Mouse (Mus musculus) T-cell, adult 2 months (primary cell): ENCODE measurements around the gene Igsf8.

Experiments
- DNase-seq: peaks from one replicate; pipeline ENCODE4 v3.0.0; 2022; ENCODE audit warnings: low spot score

Igsf8 gene

GRCm38 (mm10) chr1:172323801-172324359 is 62.4 kb downstream of the Igsf8 start:
- no peak for DNase-seq

- peak; percentile 62 for DNase-seq
Measured at GRCm38 (mm10) chr1:172324725-172325124, 63.3 kb downstream of the Igsf8 start.

- DNase-seq: peak; percentile 67
Measured at GRCm38 (mm10) chr1:172325680-172326535, 64.5 kb downstream of the Igsf8 start.

- DNase-seq: no peak
Measured at GRCm38 (mm10) chr1:172326684-172327083, 65.2 kb downstream of the Igsf8 start.

- no peak for DNase-seq
Measured at GRCm38 (mm10) chr1:172327206-172328001, 66.0 kb downstream of the Igsf8 start.

GRCm38 (mm10) chr1:172328041-172328440 is 66.6 kb downstream of the Igsf8 start:
- no peak for DNase-seq

- no peak for DNase-seq
Measured at GRCm38 (mm10) chr1:172328461-172328860, 67.0 kb downstream of the Igsf8 start.

- no peak for DNase-seq
Measured at GRCm38 (mm10) chr1:172329131-172329530, 67.7 kb downstream of the Igsf8 start, which contains the start of gene Kcnj9. TSS of gene Kcnj9 (minus strand) at chr1:172329318.

GRCm38 (mm10) chr1:172329616-172330015 is 68.2 kb downstream of the Igsf8 start:
- DNase-seq: no peak

GRCm38 (mm10) chr1:172331422-172331947 is 70.0 kb downstream of the Igsf8 start:
- DNase-seq: no peak

GRCm38 (mm10) chr1:172332925-172333324 is 71.5 kb downstream of the Igsf8 start:
- DNase-seq: no peak

- no peak for DNase-seq
Measured at GRCm38 (mm10) chr1:172333512-172333911, 72.1 kb downstream of the Igsf8 start.

GRCm38 (mm10) chr1:172335804-172336203 is 74.4 kb downstream of the Igsf8 start:
- DNase-seq: no peak

- no peak for DNase-seq
Measured at GRCm38 (mm10) chr1:172337411-172338185, 76.2 kb downstream of the Igsf8 start.

- peak; percentile 60 for DNase-seq
Measured at GRCm38 (mm10) chr1:172340729-172341321, 79.4 kb downstream of the Igsf8 start, which contains the start of gene Kcnj10. TSS of gene Kcnj10 (plus strand) at chr1:172341210.

GRCm38 (mm10) chr1:172341386-172341785 is 79.9 kb downstream of the Igsf8 start:
- DNase-seq: no peak

- no peak for DNase-seq
Measured at GRCm38 (mm10) chr1:172342729-172343128, 81.3 kb downstream of the Igsf8 start.

- DNase-seq: no peak
Measured at GRCm38 (mm10) chr1:172343914-172344313, 82.5 kb downstream of the Igsf8 start.

- DNase-seq: no peak
Measured at GRCm38 (mm10) chr1:172344820-172345219, 83.4 kb downstream of the Igsf8 start.

- DNase-seq: no peak
Measured at GRCm38 (mm10) chr1:172346707-172347106, 85.3 kb downstream of the Igsf8 start.

- no peak for DNase-seq
Measured at GRCm38 (mm10) chr1:172347382-172347781, 85.9 kb downstream of the Igsf8 start.
